Mouse (Mus musculus) Muller cell, postnatal 12 days (primary cell): ENCODE results near the gene Sstr3.

Experiments used
- DNase-seq: peaks from one replicate; pipeline ENCODE4 v3.0.0-alpha.2; 2015; ENCODE audit errors: inconsistent ontology term

The Sstr3 gene

DNA sequence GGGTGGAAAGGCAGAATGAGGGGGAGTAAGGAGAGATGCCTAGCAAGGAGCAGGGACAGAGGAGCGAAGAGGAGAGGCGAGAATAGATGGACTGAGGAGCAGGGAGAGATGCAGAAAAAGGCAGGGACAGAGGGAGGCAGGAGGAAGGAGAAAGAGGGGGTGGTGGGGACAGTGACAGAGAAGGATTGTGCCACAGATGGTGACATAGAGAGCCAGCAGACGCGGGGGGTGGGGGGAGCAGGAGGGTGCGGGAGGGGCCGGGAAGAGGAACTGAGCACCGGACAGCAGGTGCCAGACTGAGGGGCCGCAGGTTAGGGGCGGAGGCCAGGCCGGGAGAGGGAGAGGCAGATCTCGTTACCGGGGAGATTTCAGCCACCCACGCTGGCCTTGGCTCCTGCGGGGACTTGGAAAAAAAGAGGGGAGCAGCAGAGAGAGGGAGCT is at the start of gene Sstr3:
Gene Sstr3 (minus strand): TSS at position 125 of the 441 bp plus-strand sequence.
- DNase-seq: no peak

DNA sequence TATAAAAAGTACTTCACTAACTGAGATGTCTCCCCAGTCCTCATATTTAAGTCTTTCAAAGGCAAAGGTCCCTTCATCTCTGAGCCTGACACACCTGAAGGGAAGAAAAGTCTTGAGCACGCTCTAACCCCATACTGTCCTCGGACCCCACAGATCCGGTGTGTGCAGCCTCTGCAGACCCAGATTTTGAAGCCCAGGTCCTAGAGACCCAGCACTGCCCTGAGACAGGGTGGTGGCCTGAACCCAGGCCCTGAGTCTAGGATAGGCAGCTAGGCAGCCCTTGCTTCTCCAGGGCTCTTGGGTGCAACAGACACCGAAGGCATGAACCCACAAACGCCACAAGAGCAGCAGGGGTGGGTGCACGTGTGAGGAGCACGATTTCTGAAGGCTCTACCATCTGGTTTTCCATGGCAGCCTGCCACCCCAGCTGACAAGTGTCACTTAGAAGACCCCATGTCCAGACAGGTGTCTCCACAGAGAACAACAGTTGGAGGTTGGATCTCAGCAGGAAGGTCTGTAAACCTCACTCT is 49.5 kb upstream of the Sstr3 start:
- DNase-seq: no peak

DNA sequence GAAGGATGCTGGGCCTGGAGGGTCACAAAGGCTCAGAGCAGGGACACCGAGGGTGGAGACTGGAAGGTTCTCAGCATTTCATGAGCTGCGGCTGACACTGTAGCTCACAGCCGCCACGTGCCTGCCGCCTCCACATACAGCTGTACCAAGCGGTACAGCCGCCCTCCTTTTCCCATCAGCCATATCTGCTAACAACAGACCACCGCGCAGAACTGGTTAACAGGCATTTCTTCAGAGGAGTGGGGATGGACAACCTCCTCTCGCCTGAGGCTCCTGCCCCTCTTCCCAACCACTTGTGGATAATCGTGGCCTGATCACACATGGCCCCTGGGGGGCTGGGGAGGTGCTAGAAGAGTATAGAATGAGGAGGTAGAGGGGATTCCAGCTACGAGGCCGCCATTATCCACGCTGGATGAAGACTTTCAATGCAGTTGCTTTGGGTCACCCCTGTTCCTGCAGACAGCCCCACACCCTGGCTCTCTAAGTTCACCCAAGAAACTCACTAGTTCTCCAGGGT is 48.0 kb upstream of the Sstr3 start:
- no peak for DNase-seq

DNA sequence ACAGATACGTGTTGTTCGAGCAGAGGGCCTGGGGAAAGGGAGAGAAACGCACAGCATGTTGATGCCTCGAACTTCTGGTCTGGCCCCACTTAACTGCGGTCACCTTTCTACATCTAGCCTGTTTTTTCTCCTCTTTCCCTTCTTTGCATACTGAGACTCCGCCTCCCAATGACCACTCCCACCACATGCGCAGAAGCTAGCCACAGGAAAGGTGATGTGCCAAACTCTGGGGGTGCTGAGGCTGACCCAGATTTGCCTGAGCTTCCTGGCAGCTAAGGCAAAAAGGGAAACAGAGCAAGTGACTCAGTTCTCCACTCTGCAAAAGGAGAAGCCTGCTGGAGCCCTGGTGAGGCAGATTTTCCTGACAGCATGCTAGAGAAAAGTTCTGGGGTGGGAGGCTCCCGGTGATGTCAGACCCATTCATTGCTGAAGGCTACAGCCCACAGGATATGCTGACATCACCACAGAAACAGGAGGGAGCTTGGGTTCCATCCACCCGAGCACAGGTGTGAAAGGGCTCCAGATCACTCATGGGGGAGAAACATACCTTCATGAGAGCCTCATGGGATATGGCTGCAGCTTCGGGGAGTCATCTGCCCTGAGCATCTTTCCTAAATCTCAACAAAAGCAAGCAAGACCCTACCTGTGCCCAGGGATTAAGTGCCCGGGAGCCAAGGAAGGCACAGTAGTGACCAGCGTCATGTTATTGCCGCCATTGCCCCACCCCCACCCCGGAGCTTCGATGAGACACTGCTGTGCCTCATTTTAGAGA is 47.4 kb upstream of the Sstr3 start:
- no peak for DNase-seq

DNA sequence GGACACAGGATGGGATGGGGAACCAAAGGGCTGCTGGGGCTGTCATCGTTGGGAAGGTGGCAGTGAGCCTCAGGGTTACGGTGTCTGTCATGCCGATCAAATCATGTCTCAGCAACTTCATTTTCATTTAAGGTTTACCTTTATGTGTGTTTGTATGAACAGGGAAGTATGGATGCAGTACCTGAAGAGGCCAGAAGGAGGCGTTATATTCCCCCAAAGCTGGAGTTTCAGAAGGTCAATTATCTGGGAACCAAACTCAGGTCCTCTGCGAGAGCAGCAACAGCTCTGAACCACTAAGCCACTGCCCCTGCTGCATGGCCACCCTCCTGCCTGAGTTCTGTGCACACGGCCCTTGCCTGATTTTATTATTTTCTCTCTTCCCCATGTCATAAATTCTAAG is 46.3 kb upstream of the Sstr3 start:
- no peak for DNase-seq

DNA sequence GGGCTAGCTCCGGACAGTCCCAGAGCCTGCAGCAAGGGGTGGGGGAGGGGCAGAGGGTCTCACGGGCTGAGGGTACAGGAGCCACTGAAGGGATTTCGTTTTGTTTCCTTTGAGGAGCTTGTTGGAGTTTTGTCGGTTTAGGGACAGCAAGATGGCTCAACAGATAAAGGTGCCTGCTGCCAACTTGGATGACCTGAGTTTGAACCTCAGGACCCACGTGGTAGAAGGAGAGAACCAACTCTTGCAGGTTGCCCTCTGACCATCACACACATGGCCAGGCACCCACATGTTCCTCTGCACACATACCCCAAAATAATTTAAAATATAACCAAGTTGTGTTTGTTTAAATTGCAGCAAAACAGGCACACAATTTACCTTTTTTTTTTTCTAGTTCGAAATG is 45.5 kb upstream of the Sstr3 start:
- DNase-seq: no peak

DNA sequence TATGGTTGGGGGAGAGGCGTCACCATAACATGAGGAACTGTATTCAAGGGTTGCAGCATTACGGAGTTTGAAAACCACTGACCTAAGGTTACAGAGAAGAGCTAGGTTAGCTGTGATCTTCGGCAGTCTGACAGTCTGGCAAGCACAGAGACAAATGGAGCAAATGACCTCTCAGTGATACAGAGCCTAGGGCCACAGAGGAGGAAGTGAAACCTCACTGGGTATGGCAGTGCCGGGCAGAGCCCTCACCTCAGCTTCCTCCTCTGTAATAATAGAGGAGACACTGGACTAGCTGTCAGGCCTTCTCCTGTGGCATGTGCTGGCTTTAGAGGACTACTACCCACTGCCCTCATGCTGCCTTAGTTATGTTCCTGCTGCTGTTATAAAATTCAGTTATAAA is 44.4 kb upstream of the Sstr3 start:
- DNase-seq: no peak

DNA sequence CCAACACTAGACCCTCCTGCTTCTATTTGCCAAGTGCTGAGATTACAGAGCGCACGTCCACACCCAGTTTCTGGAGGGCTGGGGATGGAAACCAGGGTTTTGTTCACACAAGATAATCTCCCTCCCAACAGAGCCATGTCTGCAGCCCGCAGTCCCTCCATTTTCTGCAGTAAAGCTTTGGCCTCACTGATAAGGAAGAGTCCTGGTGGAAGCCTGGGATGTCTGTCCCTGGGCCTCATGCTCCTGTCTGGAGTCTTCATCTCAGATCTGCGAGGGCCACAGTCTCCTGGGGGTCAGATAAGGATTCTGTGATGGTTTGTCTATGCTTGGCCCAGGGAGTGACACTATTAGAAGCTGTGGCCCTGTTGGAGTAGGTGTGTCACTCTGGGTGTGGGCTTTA is 43.6 kb upstream of the Sstr3 start:
- DNase-seq: no peak

DNA sequence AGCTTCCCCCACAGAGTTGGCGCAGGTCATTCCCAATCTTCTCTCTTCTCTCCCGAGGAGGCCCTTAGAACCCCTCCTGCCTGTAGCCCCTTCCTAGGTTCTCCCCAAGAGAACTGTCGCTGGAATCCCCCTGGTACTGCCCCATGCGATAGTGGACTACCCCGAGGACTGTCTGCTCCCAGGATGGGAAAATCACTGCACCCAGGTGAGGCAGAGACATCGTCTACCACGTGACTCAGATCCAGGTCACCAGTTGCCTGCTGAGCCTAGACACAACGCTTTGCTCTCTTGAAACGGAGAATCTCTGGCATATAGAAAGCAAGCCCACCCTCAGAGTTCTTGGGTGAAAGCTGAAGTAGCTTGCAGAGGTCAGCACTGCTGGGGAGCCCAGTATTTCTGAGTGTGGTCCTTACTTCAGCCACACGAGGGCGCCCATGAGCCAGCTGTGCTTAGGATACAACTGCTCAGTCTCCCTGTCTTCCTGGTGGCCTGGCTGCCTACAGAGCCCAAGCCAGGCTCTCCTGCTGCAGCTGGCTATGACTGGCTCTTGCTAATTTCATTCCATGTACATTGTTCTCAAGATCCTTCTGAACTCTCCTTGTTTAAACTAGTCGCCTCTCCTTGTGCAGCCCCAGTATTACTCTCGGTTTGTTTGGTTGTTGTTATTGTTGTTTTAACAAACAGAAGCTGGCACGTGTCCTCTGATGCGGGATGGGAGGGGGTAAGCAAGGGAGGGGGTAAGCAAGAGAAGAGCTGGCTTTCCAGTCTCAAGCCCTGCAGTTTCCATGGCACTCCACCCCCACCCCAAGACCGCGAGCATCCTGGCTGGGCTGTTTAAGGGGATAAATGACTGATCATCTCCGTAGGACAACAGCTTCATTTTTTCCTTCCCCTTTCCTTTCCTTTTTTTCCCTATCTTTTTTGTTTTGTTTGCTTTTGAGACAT is 42.8 kb upstream of the Sstr3 start:
- peak; percentile 59 for DNase-seq

DNA sequence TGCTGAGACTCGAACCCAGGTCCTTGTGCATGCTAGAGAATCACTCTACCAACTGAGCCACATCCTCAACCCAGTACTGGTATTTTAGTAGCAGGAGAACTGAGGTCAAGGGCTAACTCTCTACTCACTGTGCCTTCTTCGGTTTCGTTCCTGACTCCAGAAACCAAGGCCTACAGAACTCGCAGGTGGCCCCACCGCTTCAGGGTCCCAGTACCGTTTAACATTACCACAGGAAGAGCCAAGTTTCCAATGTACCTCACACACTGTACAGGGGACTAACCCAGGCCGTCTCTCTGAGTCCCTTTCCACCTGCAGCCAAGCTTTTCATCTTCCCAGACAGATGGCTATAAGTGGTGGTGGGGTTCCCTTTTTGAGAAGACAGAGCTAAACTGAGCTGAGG is 40.9 kb upstream of the Sstr3 start:
- no peak for DNase-seq

DNA sequence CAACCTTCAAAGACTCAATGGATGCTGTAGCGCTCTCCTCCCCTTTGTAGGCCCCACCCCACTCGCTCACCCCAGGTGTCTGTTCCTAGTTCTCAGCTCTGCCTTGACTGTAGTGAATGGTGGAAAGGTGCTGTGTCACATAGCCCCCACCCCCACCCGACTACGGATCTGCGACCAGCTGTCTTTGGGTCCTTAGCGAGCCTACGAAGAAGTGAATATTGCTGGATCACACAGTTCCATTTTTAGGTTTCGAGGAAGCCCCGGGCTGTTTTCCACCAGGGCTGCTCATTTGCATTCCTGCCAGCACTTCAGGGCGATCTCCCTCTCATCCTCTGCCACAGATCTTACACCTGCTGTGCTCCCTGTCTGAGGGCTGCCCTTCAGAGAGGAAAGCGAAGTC is 38.9 kb upstream of the Sstr3 start:
- no peak for DNase-seq

DNA sequence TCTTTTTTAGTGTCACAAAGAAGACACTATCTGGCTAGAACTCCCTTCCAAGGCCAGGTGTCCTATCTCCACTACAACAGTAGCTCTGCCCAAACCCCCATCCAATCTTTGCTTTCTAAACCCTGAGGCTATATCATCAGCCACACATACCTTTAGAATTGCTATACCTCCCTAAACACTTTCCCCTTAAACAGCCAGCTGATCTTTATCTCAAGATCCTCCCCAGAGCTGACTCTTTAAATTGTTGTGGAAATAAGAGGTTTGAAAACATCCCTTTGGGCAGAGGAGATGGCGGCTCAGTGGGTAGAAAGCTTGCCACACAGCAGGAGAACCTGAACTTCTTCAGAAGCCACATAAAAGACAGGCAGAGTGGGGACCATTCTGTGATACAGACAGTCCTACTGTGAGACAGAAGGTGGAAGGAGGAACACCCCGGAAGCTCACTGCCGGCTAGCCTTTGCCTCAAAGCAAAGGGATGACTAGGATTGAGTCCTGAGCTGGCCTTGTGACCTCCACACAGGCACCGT is 31.9 kb upstream of the Sstr3 start:
- DNase-seq: no peak

DNA sequence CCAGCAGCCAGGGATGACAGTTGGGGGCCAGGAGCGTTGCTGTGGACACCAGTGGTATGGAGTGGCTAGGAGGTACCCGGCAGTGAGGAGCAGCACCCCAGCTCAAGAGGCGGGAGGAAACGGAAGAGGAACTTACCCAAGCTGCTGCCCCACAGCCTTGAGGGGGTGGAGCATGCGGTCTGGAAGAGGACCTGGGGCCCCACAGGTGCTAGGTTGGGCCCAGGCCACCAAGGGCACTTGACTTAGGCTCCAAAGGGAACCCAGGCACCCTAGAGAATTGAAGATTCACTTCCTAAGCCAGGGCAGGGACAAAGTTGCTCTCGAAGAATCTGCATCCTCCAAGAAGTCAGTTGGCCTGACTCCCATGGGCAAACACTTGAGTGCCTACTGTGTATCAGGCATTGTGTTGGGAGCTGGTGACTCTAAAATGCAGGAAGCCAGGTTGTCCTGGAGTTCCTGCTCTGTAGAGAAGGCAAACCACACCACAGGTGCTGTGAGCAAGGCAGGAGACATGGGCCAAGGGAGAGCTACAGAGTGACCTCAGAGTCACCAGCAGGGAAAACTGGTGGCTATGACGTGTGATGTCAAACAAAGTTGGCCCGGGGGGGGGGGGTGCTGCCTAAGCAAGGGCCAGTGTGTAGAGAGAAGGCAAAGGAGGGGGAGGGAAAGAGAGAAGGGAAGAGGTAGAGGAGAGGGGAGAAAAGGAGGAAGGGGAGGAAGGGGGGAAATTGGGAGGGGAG is 28.3 kb upstream of the Sstr3 start, which contains the start of gene Rac2:
Gene Rac2 (minus strand): TSS at position 126 of the 740 bp plus-strand sequence.
- no peak for DNase-seq

DNA sequence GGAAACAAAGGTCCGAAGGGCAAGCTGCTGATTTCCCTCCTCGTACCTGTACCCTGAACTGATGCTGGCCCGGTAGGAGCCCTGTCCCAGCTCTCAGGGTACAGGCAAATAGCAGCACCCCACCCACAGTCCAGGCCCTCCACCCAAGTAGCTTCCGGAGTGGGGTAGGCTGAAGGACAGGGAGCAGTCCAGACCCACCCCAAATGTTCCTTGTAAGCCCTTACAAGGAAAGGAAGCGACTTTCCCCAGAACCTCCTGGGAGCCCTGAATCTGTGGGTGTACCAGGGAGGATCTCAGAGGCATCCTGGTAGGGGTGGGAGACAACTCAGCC is 27.8 kb upstream of the Sstr3 start:
- no peak for DNase-seq

DNA sequence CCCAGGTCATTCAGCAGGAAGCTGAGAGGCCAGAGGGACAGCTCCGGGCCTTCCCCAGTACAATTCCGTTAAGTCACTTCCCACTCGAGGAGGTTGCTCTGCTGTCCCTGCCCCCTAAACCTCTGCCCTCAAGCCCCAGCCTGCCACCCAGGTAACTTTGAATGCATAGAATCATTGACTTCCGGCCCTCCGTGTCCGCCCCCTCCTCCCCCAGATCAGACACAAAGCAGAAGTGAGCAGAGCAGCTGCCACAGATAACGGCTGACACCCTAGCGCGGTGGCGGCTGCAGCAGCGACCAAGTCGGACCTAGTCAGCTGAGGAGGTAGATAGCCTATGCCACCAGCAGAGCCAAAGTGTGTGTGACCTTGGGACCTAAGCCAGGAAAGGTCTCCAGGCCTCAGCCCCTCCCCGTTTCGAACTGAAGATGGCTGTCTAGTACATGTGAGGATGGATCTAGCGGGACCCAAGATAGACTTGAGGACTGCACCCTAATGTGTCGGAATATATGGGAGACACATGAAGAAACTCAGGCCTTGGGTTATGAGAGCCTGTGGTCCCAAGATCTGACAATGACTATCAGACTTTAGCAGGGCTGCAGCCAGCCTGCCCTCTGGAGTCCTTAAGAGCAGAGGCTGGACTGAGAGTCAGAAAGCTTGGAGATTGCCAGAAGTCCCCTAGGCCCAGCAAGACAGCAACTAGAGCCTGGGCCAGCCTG is 27.2 kb upstream of the Sstr3 start:
- DNase-seq: no peak

DNA sequence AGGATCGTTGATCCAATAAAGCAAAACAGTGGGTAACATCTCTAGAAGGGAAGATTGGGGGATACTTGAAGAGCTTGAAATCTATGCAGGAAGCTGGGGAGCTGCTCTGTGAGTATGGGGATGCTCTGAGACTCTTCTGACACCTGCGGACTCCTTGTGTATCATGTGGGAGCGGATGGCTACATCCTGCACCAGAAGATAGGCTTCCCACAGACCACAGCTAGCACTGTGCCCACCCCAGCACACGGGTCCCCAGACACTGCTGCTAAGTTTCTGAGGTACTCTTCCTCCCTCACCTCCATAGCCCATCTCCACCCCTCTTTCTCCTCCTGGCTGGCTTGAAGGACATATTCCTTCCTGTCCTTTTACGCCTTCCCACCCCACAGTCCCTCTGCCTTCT is 25.7 kb upstream of the Sstr3 start:
- no peak for DNase-seq

DNA sequence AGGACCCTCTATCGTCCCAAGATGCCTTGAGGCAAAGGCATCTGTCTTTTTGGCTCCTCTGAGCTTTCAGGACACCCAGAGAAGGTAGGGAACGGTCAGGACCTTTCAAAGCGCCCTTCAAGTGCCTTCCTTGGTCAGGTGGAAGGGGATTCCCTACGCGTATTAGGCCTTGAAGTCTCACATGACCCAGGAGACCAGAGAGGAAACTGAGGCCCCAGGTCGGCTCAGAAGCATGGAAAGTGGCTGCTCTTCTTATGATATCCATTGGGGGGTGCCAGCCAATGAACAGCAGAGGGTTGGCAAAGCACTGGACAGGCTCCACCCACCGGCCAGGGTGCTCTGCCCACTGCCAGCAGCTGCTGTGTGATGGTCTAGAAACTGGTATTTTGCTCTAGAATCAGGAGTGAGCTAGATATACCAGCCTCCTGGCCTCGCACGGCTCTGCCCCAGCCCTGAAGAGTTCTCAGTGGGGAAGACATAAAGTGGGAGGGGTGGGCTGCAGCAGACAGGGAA is 23.2 kb upstream of the Sstr3 start:
- DNase-seq: no peak

DNA sequence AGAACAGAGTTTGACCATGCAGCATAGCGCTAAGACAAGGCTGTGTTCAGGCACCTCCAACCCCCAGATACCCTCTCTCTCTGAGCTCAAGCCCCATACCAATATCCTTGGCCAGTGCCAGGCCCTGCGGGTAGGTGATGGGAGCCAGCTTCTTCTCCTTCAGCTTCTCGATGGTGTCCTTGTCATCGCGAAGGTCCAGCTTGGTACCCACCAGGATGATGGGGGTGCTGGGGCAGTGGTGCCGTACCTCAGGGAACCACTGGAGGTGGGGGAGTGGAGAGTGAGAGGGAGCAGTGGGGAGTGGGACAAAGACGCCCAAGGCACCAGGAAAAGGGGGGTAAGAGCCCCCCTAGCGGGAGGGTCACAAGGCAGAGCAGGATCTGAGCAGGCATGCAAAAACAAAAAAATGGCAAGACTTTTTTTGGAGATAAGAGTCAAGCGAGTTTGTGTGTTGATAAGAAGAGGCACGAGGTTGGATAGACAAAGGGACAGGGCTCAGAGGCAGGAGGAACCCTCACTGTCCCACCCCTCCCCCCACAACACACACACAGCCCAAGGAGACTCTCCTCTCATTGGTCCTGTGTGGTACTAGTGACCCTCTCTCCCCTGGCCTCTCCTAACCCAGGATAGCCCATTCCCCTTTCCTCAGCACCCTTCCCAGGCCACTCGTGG is 20.4 kb upstream of the Sstr3 start:
- no peak for DNase-seq

DNA sequence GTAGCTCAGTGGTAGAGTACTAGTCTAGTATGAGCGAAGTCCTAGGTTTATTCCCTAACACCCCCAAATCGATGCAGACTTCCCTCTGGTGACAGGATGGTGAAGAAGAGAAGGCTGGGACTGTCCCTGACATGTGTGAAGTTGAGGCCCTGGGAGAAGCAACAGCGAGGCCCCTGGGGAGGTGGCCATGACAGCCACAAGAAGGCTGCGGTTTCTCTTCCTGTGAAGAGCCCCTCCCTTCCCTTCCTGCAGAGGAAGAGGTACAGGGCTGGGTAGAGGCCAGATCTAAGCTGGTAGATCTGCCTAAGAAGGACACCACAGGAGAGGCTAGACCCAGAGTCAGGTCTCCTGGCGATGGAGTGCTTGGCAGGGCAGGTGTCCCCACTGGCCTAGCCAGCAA is 19.5 kb upstream of the Sstr3 start:
- DNase-seq: no peak

DNA sequence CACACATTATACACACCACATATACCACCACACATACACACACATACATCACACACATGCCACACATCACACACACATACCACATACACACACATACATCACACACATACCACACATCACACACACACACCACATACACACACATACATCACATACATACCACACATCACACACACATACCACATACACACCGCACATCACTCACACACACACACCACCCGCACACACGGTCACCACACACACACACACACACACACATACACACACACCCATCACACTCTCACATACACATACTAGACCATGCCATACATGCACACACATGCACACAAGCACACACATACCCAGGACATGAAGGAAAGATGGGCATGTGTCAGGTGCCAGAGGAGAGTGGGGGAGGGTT is 18.9 kb upstream of the Sstr3 start:
- DNase-seq: no peak
